Comparison of ENCODE assay signal across 8 mouse cellular contexts in genomic region chr19:44582638-44583309, GRCm38 (mm10). TPM values are rescaled to one million over a fixed set of nuclear protein-coding genes. Genes with fewer than 3 reads are reported as not detected.
DNase-seq lines count a peak whose midpoint lies in the region; ATAC-seq and TF ChIP-seq lines count a peak whose summit lies in the region.

No protein-coding gene starts in this region.

- DNase-seq in ES-E14 (ENCODE audit: low read depth, low spot score), result peak; percentile 80
- peak; percentile 75 for DNase-seq in cerebellum, adult 11-12 months
- DNase-seq in heart, postnatal 4 days, result peak; percentile 97
- DNase-seq in layer of hippocampus, adult 2 months (ENCODE audit: low spot score in 2 of 2), result peak; percentile 88 to 97
- peak; percentile 88 for DNase-seq in lung, adult 2 months
- peak; percentile 70 for DNase-seq in thymus, adult 18-20 months

- no peak overlapping the region for H3K27ac ChIP-seq in ES-E14 (ENCODE audit: insufficient read depth, low read depth, low read length, poor library complexity, severe bottlenecking)
- no peak overlapping the region for H3K27ac ChIP-seq in forebrain, embryonic 16.5 days (ENCODE audit: low read length)
- no peak overlapping the region for H3K27ac ChIP-seq in layer of hippocampus, adult 2 months
- no peak overlapping the region for H3K27ac ChIP-seq in olfactory bulb, adult 2 months (ENCODE audit: insufficient read depth, low read depth, low read length)

- WGBS in forebrain, embryonic 16.5 days, result 34% methylated on average over 9 of the region's 9 CpGs
- 37% methylated on average over 9 of the region's 9 CpGs for WGBS in lung, adult 2 months
- 40% methylated on average over 9 of the region's 9 CpGs for WGBS in olfactory bulb, adult 2 months

- H3K9ac ChIP-seq in ES-E14 (ENCODE audit: insufficient read depth, low read depth, low read length, poor library complexity, severe bottlenecking), result no peak overlapping the region
- no peak overlapping the region for H3K9ac ChIP-seq in forebrain, embryonic 16.5 days (replicated peaks; ENCODE audit: low read depth, low read length)

- no peak overlapping the region for H3K4me2 ChIP-seq in forebrain, embryonic 16.5 days (ENCODE audit: low read length)

- ATAC-seq in forebrain, embryonic 16.5 days, result peak; percentile 89

- H3K27me3 ChIP-seq in forebrain, embryonic 16.5 days (replicated peaks; ENCODE audit: control insufficient read depth, insufficient read depth, low read length), result 0 out of 2 replicates have a peak, but pooled peaks cover 2% of the 10 kb centered on the region

- no peak for TF ChIP-seq POLR2A in lung, adult 2 months (IDR thresholded peaks at IDR 0.05; ENCODE audit: borderline replicate concordance, extremely low read depth, low read depth, low read length)
- no peak for TF ChIP-seq POLR2A in olfactory bulb, adult 2 months (IDR thresholded peaks at IDR 0.05; ENCODE audit: insufficient read depth, low read depth, low read length)

- H3K4me1 ChIP-seq in ES-E14 (ENCODE audit: control insufficient read depth in 2 of 2, insufficient read depth in 2 of 2, low read length in 2 of 2, poor library complexity in 1 of 2), result no peaks in the 10 kb centered on the region
- H3K4me1 ChIP-seq in forebrain, embryonic 16.5 days (replicated peaks; ENCODE audit: control insufficient read depth, insufficient read depth, low read length), result no peaks in the 10 kb centered on the region
- H3K4me1 ChIP-seq in lung, adult 2 months (ENCODE audit: control insufficient read depth, insufficient read depth, low read length), result no peaks in the 10 kb centered on the region
- H3K4me1 ChIP-seq in olfactory bulb, adult 2 months (ENCODE audit: control insufficient read depth, insufficient read depth, low read length), result no peaks in the 10 kb centered on the region

- no peaks in the 10 kb centered on the region for H3K9me3 ChIP-seq in ES-E14 (ENCODE audit: control insufficient read depth, insufficient read depth, low read depth, low read length)
- H3K9me3 ChIP-seq in forebrain, embryonic 16.5 days (ENCODE audit: control insufficient read depth, low read length), result no peaks in the 10 kb centered on the region

- TF ChIP-seq CTCF in layer of hippocampus, adult 2 months (conservative IDR thresholded peaks at IDR 0.05), result peak; percentile 100
- TF ChIP-seq CTCF in lung, adult 2 months (IDR thresholded peaks at IDR 0.05; ENCODE audit: insufficient read depth, low read length), result peak; percentile 98
- TF ChIP-seq CTCF in olfactory bulb, adult 2 months (IDR thresholded peaks at IDR 0.05; ENCODE audit: insufficient read depth, low read depth, low read length), result peak; percentile 100

- no peaks in the 10 kb centered on the region for H3K36me3 ChIP-seq in ES-E14 (ENCODE audit: control insufficient read depth, insufficient read depth, low read length, poor library complexity, severe bottlenecking)
- no peaks in the 10 kb centered on the region for H3K36me3 ChIP-seq in forebrain, embryonic 16.5 days (ENCODE audit: control insufficient read depth, insufficient read depth)

- no peak overlapping the region for H3K4me3 ChIP-seq in ES-E14 (ENCODE audit: insufficient read depth in 1 of 2, low read depth in 1 of 2, low read length in 2 of 2, poor library complexity in 1 of 2, severe bottlenecking in 1 of 2)
- H3K4me3 ChIP-seq in forebrain, embryonic 16.5 days (replicated peaks; ENCODE audit: low read length), result no peak overlapping the region
- no peak overlapping the region for H3K4me3 ChIP-seq in layer of hippocampus, adult 2 months
- H3K4me3 ChIP-seq in lung, adult 2 months (replicated peaks; ENCODE audit: extremely low read depth, low read depth, low read length), result no peak overlapping the region
- no peak overlapping the region for H3K4me3 ChIP-seq in olfactory bulb, adult 2 months (ENCODE audit: insufficient read depth, low read depth, low read length)

- in situ Hi-C loops in ES-E14 (cut with MboI; ENCODE audit: low sequenced_read_pairs in 2 of 2, unreplicated experiment in 2 of 2), result loop anchor here (5.0 to 25.0 kb wide), 4 partner anchors 155 to 312 kb away; no protein-coding TSS in a partner anchor

TF ChIP-seq in ES-E14, 5 proteins besides CTCF, POLR2A, EP300 and RAD21:
- TF ChIP-seq ZC3H11A (IDR thresholded peaks at IDR 0.05; ENCODE audit: borderline replicate concordance, low read depth, low read length), result peak; percentile 100
- 0 out of 2 replicates have a peak, but pooled peaks have one; percentile 54 for TF ChIP-seq HCFC1 (IDR thresholded peaks at IDR 0.05; ENCODE audit: borderline replicate concordance, insufficient read depth, low read length)
- no peak for TF ChIP-seq MAFK (IDR thresholded peaks at IDR 0.05; ENCODE audit: insufficient read depth, low read depth, low read length)
- peak; percentile 68; the same call in 1 of the 2 replicates for TF ChIP-seq ZNF384 (IDR thresholded peaks at IDR 0.05; ENCODE audit: low read depth, low read length)
- TF ChIP-seq CHD2 (IDR thresholded peaks at IDR 0.05; ENCODE audit: low read depth, low read length), result no peak

RNA-seq across cellular contexts. Expression of gene Hif1an, which starts 20.1 kb away (rescaled TPM):
- 18.2 and 18.6 TPM in 2 replicates for total RNA-seq in ES-E14 (2012; rRNA removed)
- 31.6 and 34.8 TPM in 2 replicates for polyA plus RNA-seq in forebrain, embryonic 16.5 days (2015; fragmentation: Nextera tagmentation; extraction: Ambion mirVana)
- 10 to 100 TPM; 43.7 to 44.5 TPM for total RNA-seq in heart, postnatal 4 days (2021)
- 10 to 100 TPM; 32.7 to 33.6 TPM for total RNA-seq in layer of hippocampus, adult 2 months (2021)
- 15.2 and 27.0 TPM in 2 replicates for polyA plus RNA-seq in lung, adult 2 months (2012; rRNA removed)
- polyA plus RNA-seq in olfactory bulb, adult 2 months (2012; ENCODE audit: insufficient read depth, insufficient read length, low replicate concordance, missing spikeins), result not detected in 2 replicates

RNA-seq across cellular contexts. Expression of gene Ndufb8, which starts 27.5 kb away (rescaled TPM):
- 431 and 552 TPM in 2 replicates for total RNA-seq in ES-E14 (2012; rRNA removed)
- polyA plus RNA-seq in forebrain, embryonic 16.5 days (2015; fragmentation: Nextera tagmentation; extraction: Ambion mirVana), result 376 and 452 TPM in 2 replicates
- total RNA-seq in heart, postnatal 4 days (2021), result 1,000 to 10,000 TPM; 1,200 to 1,283 TPM
- 100 to 1,000 TPM; 349 to 378 TPM for total RNA-seq in layer of hippocampus, adult 2 months (2021)
- 251 and 363 TPM in 2 replicates for polyA plus RNA-seq in lung, adult 2 months (2012; rRNA removed)
- not detected in 2 replicates for polyA plus RNA-seq in olfactory bulb, adult 2 months (2012; ENCODE audit: insufficient read depth, insufficient read length, low replicate concordance, missing spikeins)

RNA-seq across cellular contexts. Expression of gene Gm20538, which starts 30.1 kb away (rescaled TPM):
- total RNA-seq in ES-E14 (2012; rRNA removed), result not detected in 2 replicates
- not detected in 2 replicates for polyA plus RNA-seq in forebrain, embryonic 16.5 days (2015; fragmentation: Nextera tagmentation; extraction: Ambion mirVana)
- not detected for total RNA-seq in heart, postnatal 4 days (2021)
- not detected for total RNA-seq in layer of hippocampus, adult 2 months (2021)
- polyA plus RNA-seq in lung, adult 2 months (2012; rRNA removed), result not detected in 2 replicates
- not detected in 2 replicates for polyA plus RNA-seq in olfactory bulb, adult 2 months (2012; ENCODE audit: insufficient read depth, insufficient read length, low replicate concordance, missing spikeins)

RNA-seq across cellular contexts. Expression of gene Sec31b, which starts 37.1 kb away (rescaled TPM):
- 0.54 and 0.90 TPM in 2 replicates for total RNA-seq in ES-E14 (2012; rRNA removed)
- polyA plus RNA-seq in forebrain, embryonic 16.5 days (2015; fragmentation: Nextera tagmentation; extraction: Ambion mirVana), result 0.07 and 0.16 TPM in 2 replicates
- total RNA-seq in heart, postnatal 4 days (2021), result 1 to 10 TPM; 3.9 to 4.2 TPM
- under 1 TPM; 0.12 to 0.67 TPM for total RNA-seq in layer of hippocampus, adult 2 months (2021)
- 3.6 TPM in 2 replicates for polyA plus RNA-seq in lung, adult 2 months (2012; rRNA removed)
- not detected in 2 replicates for polyA plus RNA-seq in olfactory bulb, adult 2 months (2012; ENCODE audit: insufficient read depth, insufficient read length, low replicate concordance, missing spikeins)
